Mouse (Mus musculus): ENCODE measurements around the gene Tsku. TPM values are rescaled to one million over a fixed set of nuclear protein-coding genes. Genes with fewer than 3 reads are reported as not detected.

Tsku gene
- polyA plus RNA-seq (2012; rRNA removed): 42.7 and 45.1 TPM in 2 replicates

GRCm38 (mm10) chr7:98361063-98361652 lies at the start of gene Tsku:
Gene Tsku (minus strand): TSS chr7:98361328.

GRCm38 (mm10) chr7:98321083-98321482 lies 40.0 kb downstream of the Tsku start, which contains the start of gene Acer3:
Gene Acer3 (minus strand): TSS chr7:98321208.

Other genes starting within 250 kb of the Tsku start
- 5.0 and 6.3 TPM in 2 replicates for gene Myo7a, start 241.8 kb downstream of the Tsku start, polyA plus RNA-seq (2012; rRNA removed)
- gene Omp, start 215.8 kb downstream of the Tsku start, polyA plus RNA-seq (2012; rRNA removed): 3.0 and 3.7 TPM in 2 replicates
- 42.3 and 42.5 TPM in 2 replicates for gene Capn5, start 183.1 kb downstream of the Tsku start, polyA plus RNA-seq (2012; rRNA removed)
- 0.28 and 0.38 TPM in 2 replicates for gene B3gnt6, start 161.8 kb downstream of the Tsku start, polyA plus RNA-seq (2012; rRNA removed)
- gene Acer3, start 40.1 kb downstream of the Tsku start, polyA plus RNA-seq (2012; rRNA removed): 1.4 and 1.7 TPM in 2 replicates
- gene Gucy2d, start 79.1 kb upstream of the Tsku start, polyA plus RNA-seq (2012; rRNA removed): not detected in 2 replicates
- 5.9 and 7.4 TPM in 2 replicates for gene Lrrc32, start 128.0 kb upstream of the Tsku start, polyA plus RNA-seq (2012; rRNA removed)

All from stomach, adult 2 months (tissue).